Mouse (Mus musculus) midbrain, postnatal 0 days (tissue): ENCODE data around the gene Srsf10. TPM values are rescaled to one million over a fixed set of nuclear protein-coding genes. Genes with fewer than 3 reads are reported as not detected.

Experiments
- ATAC-seq: fragments of 200-750 bp; cut with Nextera tagmentation; 2 replicates; pipeline ENCODE4 v1.8.0; 2017; ENCODE audit warnings: moderate number of reproducible peaks, mild to moderate bottlenecking, moderate TSS enrichment, moderate library complexity; ENCODE audit not compliant: low FRiP score
- DNase-seq: peaks from one replicate; pipeline ENCODE4 v3.0.0-alpha.2; 2015; ENCODE audit warnings: low spot score
- H3K27ac ChIP-seq: fragments of 300-500 bp; sonication (generic); 2 replicates; pipeline ENCODE4 v1.5.1; 2014; ENCODE audit warnings: low read depth, mild to moderate bottlenecking, low read length, mixed read lengths
- H3K27me3 ChIP-seq: fragments of 300-500 bp; sonication (generic); 2 replicates; pipeline ENCODE4 v1.6.1; 2014; ENCODE audit warnings: low read length, control low read depth, mixed read lengths; ENCODE audit not compliant: insufficient read depth
- H3K36me3 ChIP-seq: fragments of 300-500 bp; sonication (generic); 2 replicates; pipeline ENCODE4 v1.6.1; 2014; ENCODE audit warnings: low read length, control low read depth, mixed read lengths; ENCODE audit not compliant: insufficient read depth
- H3K4me1 ChIP-seq: fragments of 300-500 bp; sonication (generic); 2 replicates; pipeline ENCODE4 v1.6.1; 2014; ENCODE audit warnings: mild to moderate bottlenecking, control low read depth, antibody characterized with exemption, low read length, mixed read lengths; ENCODE audit not compliant: insufficient read depth
- H3K4me2 ChIP-seq: fragments of 300-500 bp; sonication (generic); 2 replicates; pipeline ENCODE4 v1.6.1; 2014; ENCODE audit warnings: low read depth, mild to moderate bottlenecking, low read length, mixed read lengths; ENCODE audit not compliant: poor library complexity, severe bottlenecking
- H3K4me3 ChIP-seq: fragments of 300-500 bp; sonication (generic); 2 replicates; pipeline ENCODE4 v1.5.1; 2014; ENCODE audit warnings: low read depth, mild to moderate bottlenecking, low read length, moderate library complexity
- H3K9ac ChIP-seq: fragments of 300-500 bp; sonication (generic); replicated peaks from 2 replicates; pipeline ENCODE4 v1.6.1; 2014; ENCODE audit warnings: mild to moderate bottlenecking, low read length, moderate library complexity, mixed read lengths; ENCODE audit not compliant: poor library complexity, severe bottlenecking
- H3K9me3 ChIP-seq: fragments of 300-500 bp; sonication (generic); 2 replicates; pipeline ENCODE4 v1.6.1; 2016; ENCODE audit warnings: low read length, control low read depth
- CTCF ChIP-seq: IDR thresholded peaks from 2 replicates; pipeline ENCODE4 v1.5.1; 2016; ENCODE audit warnings: antibody characterized with exemption, mild to moderate bottlenecking
- WGBS: fragments of 180-500 bp; shearing (Covaris S2); extraction: QIAGEN DNeasy Blood & Tissue Kit; methylation state at CpG from one replicate; pipeline ENCODE4 v1.1.7; 2014; 5-methylcytosine and 5-hydroxymethylcytosine counted together
- polyA plus RNA-seq: library from polyadenylated mRNA; unstranded; fragments of >200 nt; fragmentation: Nextera tagmentation; extraction: Ambion mirVana; gene quantifications from 2 replicates; pipeline ENCODE4 v1.2.1, GENCODE M21; 2015
- total RNA-seq: library from RNA; depleted of rRNA; stranded (reverse); fragments of >200 nt; gene quantifications from 2 replicates; pipeline ENCODE4 v1.2.3, GENCODE M21; 2014

The Srsf10 gene
- total and polyA plus RNA-seq, 2 experiments from 2014 or later, result 66.6 to 155 TPM

GRCm38 (mm10) chr4:135879021-135879420 lies 23.5 kb downstream of the Srsf10 start:
- Histone ChIP-seq H3K9me3 (no peaks in the 10 kb centered on the region), H3K27ac (no peak overlapping the region), H3K9ac (no peak overlapping the region), H3K27me3 (no peaks in the 10 kb centered on the region), H3K36me3 (no peaks in the 10 kb centered on the region), H3K4me1 (peaks cover 11% of the 10 kb centered on the region; the same call in 1 of the 2 replicates), H3K4me2 (no peak overlapping the region), H3K4me3 (no peak overlapping the region)
- no peak for ATAC-seq
- DNase-seq, result no peak
- 73% methylated on average over 6 of the region's 6 CpGs for WGBS
- TF ChIP-seq CTCF, result no peak

GRCm38 (mm10) chr4:135880018-135880417 lies 24.5 kb downstream of the Srsf10 start:
- no peak for ATAC-seq
- H3K4me1 ChIP-seq, result peaks cover 11% of the 10 kb centered on the region; the same call in 1 of the 2 replicates
- H3K36me3 ChIP-seq, result no peaks in the 10 kb centered on the region
- no peaks in the 10 kb centered on the region for H3K9me3 ChIP-seq
- WGBS, result 92% methylated on average over 6 of the region's 6 CpGs
- H3K27me3 ChIP-seq, result no peaks in the 10 kb centered on the region
- no peak overlapping the region for H3K4me3 ChIP-seq
- H3K9ac ChIP-seq, result no peak overlapping the region
- no peak overlapping the region for H3K27ac ChIP-seq
- H3K4me2 ChIP-seq, result no peak overlapping the region
- no peak for DNase-seq
- no peak for TF ChIP-seq CTCF

- 76% methylated on average over 10 of the region's 10 CpGs for WGBS
- Histone ChIP-seq H3K36me3 (no peaks in the 10 kb centered on the region), H3K27me3 (no peaks in the 10 kb centered on the region), H3K4me1 (peaks cover 11% of the 10 kb centered on the region; the same call in 1 of the 2 replicates), H3K4me2 (no peak overlapping the region), H3K27ac (no peak overlapping the region), H3K9ac (no peak overlapping the region), H3K4me3 (no peak overlapping the region), H3K9me3 (no peaks in the 10 kb centered on the region)
- no peak for ATAC-seq
- no peak for DNase-seq
- TF ChIP-seq CTCF, result no peak
Measured at GRCm38 (mm10) chr4:135880576-135880975, 25.0 kb downstream of the Srsf10 start.

GRCm38 (mm10) chr4:135882023-135882422 lies 26.5 kb downstream of the Srsf10 start:
- Histone ChIP-seq H3K27me3 (no peaks in the 10 kb centered on the region), H3K36me3 (no peaks in the 10 kb centered on the region), H3K9ac (no peak overlapping the region), H3K27ac (no peak overlapping the region), H3K4me1 (peaks cover under 1% of the 10 kb centered on the region; the same call in 1 of the 2 replicates), H3K4me2 (no peak overlapping the region), H3K9me3 (no peaks in the 10 kb centered on the region), H3K4me3 (no peak overlapping the region)
- DNase-seq (no peak), ATAC-seq (no peak)
- no peak for TF ChIP-seq CTCF
- 80% methylated on average over 6 of the region's 6 CpGs for WGBS

- ATAC-seq (no peak), DNase-seq (no peak)
- Histone ChIP-seq H3K4me3 (no peak overlapping the region), H3K36me3 (no peaks in the 10 kb centered on the region), H3K4me1 (no peaks in the 10 kb centered on the region), H3K27me3 (no peaks in the 10 kb centered on the region), H3K27ac (no peak overlapping the region), H3K9ac (no peak overlapping the region), H3K4me2 (no peak overlapping the region), H3K9me3 (no peaks in the 10 kb centered on the region)
- no peak for TF ChIP-seq CTCF
- WGBS, result 59% methylated on average over 10 of the region's 10 CpGs
Measured at GRCm38 (mm10) chr4:135883401-135883851, 27.9 kb downstream of the Srsf10 start.

GRCm38 (mm10) chr4:135883881-135884516 lies 28.5 kb downstream of the Srsf10 start:
- TF ChIP-seq CTCF, result no peak
- Histone ChIP-seq H3K4me3 (no peak overlapping the region), H3K4me1 (no peaks in the 10 kb centered on the region), H3K27ac (no peak overlapping the region), H3K36me3 (no peaks in the 10 kb centered on the region), H3K27me3 (no peaks in the 10 kb centered on the region), H3K4me2 (no peak overlapping the region), H3K9me3 (no peaks in the 10 kb centered on the region), H3K9ac (no peak overlapping the region)
- DNase-seq (no peak), ATAC-seq (no peak)
- 67% methylated on average over 7 of the region's 7 CpGs for WGBS
